Mouse (Mus musculus) G1E (cell line): ENCODE measurements around the gene Tmem131l.

Experiments
- CTCF ChIP-seq: IDR thresholded peaks from 2 replicates; pipeline ENCODE4 v1.5.1; 2012; ENCODE audit warnings: low read depth, low read length, inconsistent platforms, mixed read lengths
- GATA1 ChIP-seq: IDR thresholded peaks from 2 replicates; pipeline ENCODE4 v1.6.1; 2012; ENCODE audit warnings: borderline replicate concordance, low read length, inconsistent platforms, mixed read lengths
- GATA2 ChIP-seq: IDR thresholded peaks from 2 replicates; pipeline ENCODE4 v1.6.1; 2012; ENCODE audit warnings: low read depth, low read length, inconsistent platforms, borderline replicate concordance

DNA sequence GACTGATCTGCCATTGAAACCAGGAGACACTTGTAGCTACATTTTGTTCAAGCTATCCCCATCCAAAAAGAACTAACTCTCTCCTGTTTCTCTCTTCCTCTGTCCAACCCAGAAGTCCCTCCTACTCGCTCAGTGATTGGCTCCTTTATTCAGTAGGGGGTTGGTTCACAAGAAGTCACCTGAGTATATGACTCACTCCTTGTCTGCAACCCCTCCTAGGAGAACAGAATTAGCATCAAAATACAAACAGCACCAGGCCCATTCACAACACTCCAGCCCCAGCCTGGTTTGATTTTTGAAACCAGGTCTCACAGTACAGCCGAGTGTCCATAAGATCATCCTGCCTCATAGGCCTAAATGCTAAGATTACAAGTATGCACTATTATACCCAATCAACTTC is 96.3 kb downstream of the Tmem131l start:
- TF ChIP-seq GATA2 (no peak), GATA1 (no peak), CTCF (no peak)
